Mouse (Mus musculus): ENCODE measurements around the gene Mrpl18. TPM values are rescaled to one million over a fixed set of nuclear protein-coding genes. Genes with fewer than 3 reads are reported as not detected.

Gene Mrpl18
- polyA plus RNA-seq, 1 experiment = 57.0 TPM

DNA sequence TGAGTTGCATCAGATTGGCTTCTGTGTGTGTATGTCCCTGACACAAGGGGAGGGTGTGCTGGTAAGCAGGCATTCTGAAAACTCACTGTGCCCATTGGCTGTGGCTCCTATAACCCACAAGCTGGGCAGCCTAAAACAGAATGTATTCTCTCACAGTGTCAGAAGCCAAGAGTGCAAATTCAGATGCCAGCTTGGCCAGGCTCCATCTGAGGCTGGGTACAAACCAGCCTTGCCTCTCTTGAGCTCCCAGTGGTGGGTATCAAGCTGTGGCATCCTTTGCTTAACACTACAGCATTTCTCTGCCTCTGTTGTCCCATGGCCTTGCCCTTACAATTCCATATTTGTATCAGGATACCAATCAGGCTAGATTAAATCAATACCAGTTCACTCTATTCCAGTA, 52.0 kb downstream of the Mrpl18 start:
- no peak for DNase-seq (ENCODE audit: low spot score)

Other genes with a start within 250 kb of the Mrpl18 start
- 3.5 and 4.5 TPM in 2 replicates for gene Slc22a1, start 240.5 kb downstream of the Mrpl18 start, polyA plus RNA-seq (2012; rRNA removed)
- gene Igf2r, start 146.7 kb downstream of the Mrpl18 start, polyA plus RNA-seq (2012; rRNA removed) = 35.4 and 51.7 TPM in 2 replicates
- 0.33 and 0.38 TPM in 2 replicates for gene Mas1, start 48.2 kb downstream of the Mrpl18 start, polyA plus RNA-seq (2012; rRNA removed)
- 0.30 and 0.41 TPM in 2 replicates for gene Mrgprh, start 40.3 kb downstream of the Mrpl18 start, polyA plus RNA-seq (2012; rRNA removed)
- gene Pnldc1, start 6.1 kb downstream of the Mrpl18 start, polyA plus RNA-seq (2012; rRNA removed) = 0.60 and 1.3 TPM in 2 replicates
- 152 and 176 TPM in 2 replicates for gene Tcp1, start 644 bp downstream of the Mrpl18 start, polyA plus RNA-seq (2012; rRNA removed)
- gene Acat3, start 24.3 kb upstream of the Mrpl18 start, polyA plus RNA-seq (2012; rRNA removed) = 0.37 and 0.41 TPM in 2 replicates
- gene Acat2, start 44.4 kb upstream of the Mrpl18 start, polyA plus RNA-seq (2012; rRNA removed) = 19.6 and 24.7 TPM in 2 replicates
- 48.5 and 53.5 TPM in 2 replicates for gene Wtap, start 77.8 kb upstream of the Mrpl18 start, polyA plus RNA-seq (2012; rRNA removed)
- 172 and 204 TPM in 2 replicates for gene Sod2, start 90.5 kb upstream of the Mrpl18 start, polyA plus RNA-seq (2012; rRNA removed)
- not detected in 2 replicates for gene Gpr31b, start 136.0 kb upstream of the Mrpl18 start, polyA plus RNA-seq (2012; rRNA removed)
- 0.56 and 0.65 TPM in 2 replicates for gene Tcp10b, start 144.8 kb upstream of the Mrpl18 start, polyA plus RNA-seq (2012; rRNA removed)
- gene Unc93a, start 215.5 kb upstream of the Mrpl18 start, polyA plus RNA-seq (2012; rRNA removed) = not detected in 2 replicates